Mouse (Mus musculus): Measurements from ENCODE around the gene Tst. TPM values are rescaled to one million over a fixed set of nuclear protein-coding genes. Genes with fewer than 3 reads are reported as not detected.
A peak's percentile ranks its signal among the peaks of the same experiment; 100 is the strongest.

Tst gene
- polyA plus RNA-seq, 1 experiment from 2014 or later, result 32.8 TPM

- H3K4me2 ChIP-seq (replicated peaks; ENCODE audit: low read depth, low read length), result no peak overlapping the region
- no peak overlapping the region; the same call in 1 of the 2 replicates for H3K27ac ChIP-seq (ENCODE audit: low read depth, low read length)
- 75% methylated on average over 11 of the region's 11 CpGs for WGBS
- H3K9me3 ChIP-seq (ENCODE audit: control insufficient read depth, low read length), result no peaks in the 10 kb centered on the region
- H3K36me3 ChIP-seq (ENCODE audit: control insufficient read depth, insufficient read depth, low read length), result peaks cover 25% of the 10 kb centered on the region
- no peak overlapping the region for H3K4me3 ChIP-seq (ENCODE audit: low read length)
- H3K27me3 ChIP-seq (ENCODE audit: control insufficient read depth, insufficient read depth, low read length), result no peaks in the 10 kb centered on the region
- no peak for ATAC-seq (ENCODE audit: low FRiP score, low TSS enrichment)
- H3K4me1 ChIP-seq (ENCODE audit: control insufficient read depth, insufficient read depth, low read length), result peaks cover 29% of the 10 kb centered on the region
- H3K9ac ChIP-seq (ENCODE audit: low read depth, low read length), result no peak overlapping the region
Observed at GRCm38 (mm10) chr15:78435681-78436080, 30.0 kb upstream of the Tst start.

GRCm38 (mm10) chr15:78434896-78435520 lies 29.3 kb upstream of the Tst start:
- H3K4me1 ChIP-seq (ENCODE audit: control insufficient read depth, insufficient read depth, low read length), result peaks cover 32% of the 10 kb centered on the region
- H3K27ac ChIP-seq (ENCODE audit: low read depth, low read length), result no peak overlapping the region
- 29% methylated on average over 6 of the region's 6 CpGs for WGBS
- no peak overlapping the region for H3K9ac ChIP-seq (ENCODE audit: low read depth, low read length)
- H3K36me3 ChIP-seq (ENCODE audit: control insufficient read depth, insufficient read depth, low read length), result peaks cover 27% of the 10 kb centered on the region
- no peaks in the 10 kb centered on the region for H3K9me3 ChIP-seq (ENCODE audit: control insufficient read depth, low read length)
- no peak overlapping the region for H3K4me3 ChIP-seq (ENCODE audit: low read length)
- no peak overlapping the region for H3K4me2 ChIP-seq (replicated peaks; ENCODE audit: low read depth, low read length)
- H3K27me3 ChIP-seq (ENCODE audit: control insufficient read depth, insufficient read depth, low read length), result no peaks in the 10 kb centered on the region
- 0 out of 2 replicates have a peak, but pooled peaks have one; percentile 6 for ATAC-seq (ENCODE audit: low FRiP score, low TSS enrichment)

DNA sequence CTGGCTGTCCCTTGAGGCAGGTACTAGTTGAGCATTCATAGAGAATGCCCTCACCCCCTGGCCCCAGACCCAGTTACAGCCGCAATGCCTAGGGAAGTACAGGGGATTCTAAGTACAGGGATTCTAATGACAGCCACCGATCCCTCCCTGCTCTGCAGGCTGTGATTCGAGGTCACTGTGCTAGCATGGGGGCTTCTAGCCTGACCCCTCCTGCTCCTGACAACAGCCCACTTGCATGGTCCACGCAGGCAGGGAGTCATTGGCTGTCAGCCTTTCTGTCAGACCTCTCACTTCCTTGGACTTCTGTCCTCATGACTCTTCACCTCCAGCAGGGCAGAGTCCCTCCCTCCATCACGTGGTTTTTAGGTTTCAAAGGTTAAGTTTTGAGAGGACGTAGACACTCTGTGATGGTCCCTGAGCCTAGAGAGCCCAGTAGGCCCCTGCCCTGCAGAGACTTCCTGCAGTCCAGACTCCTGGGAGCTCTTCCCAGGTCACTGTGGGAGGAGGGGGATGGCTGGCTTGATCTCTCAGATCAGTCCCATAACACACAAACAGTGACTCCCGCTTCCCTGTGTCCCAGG lies 25.9 kb upstream of the Tst start:
- whole genome bisulfite sequencing, result 73% methylated on average over 7 of the region's 7 CpGs
- Histone ChIP-seq H3K9ac (ENCODE audit: low read depth, low read length) (no peak overlapping the region), H3K27me3 (ENCODE audit: control insufficient read depth, insufficient read depth, low read length) (no peaks in the 10 kb centered on the region), H3K4me2 (replicated peaks; ENCODE audit: low read depth, low read length) (no peak overlapping the region), H3K36me3 (ENCODE audit: control insufficient read depth, insufficient read depth, low read length) (peaks cover 27% of the 10 kb centered on the region), H3K27ac (ENCODE audit: low read depth, low read length) (no peak overlapping the region), H3K4me1 (ENCODE audit: control insufficient read depth, insufficient read depth, low read length) (peaks cover 24% of the 10 kb centered on the region), H3K4me3 (ENCODE audit: low read length) (no peak overlapping the region), H3K9me3 (ENCODE audit: control insufficient read depth, low read length) (no peaks in the 10 kb centered on the region)
- ATAC-seq (ENCODE audit: low FRiP score, low TSS enrichment), result no peak

GRCm38 (mm10) chr15:78430874-78431273 lies 25.2 kb upstream of the Tst start:
- Histone ChIP-seq H3K4me1 (ENCODE audit: control insufficient read depth, insufficient read depth, low read length) (peaks cover 17% of the 10 kb centered on the region), H3K36me3 (ENCODE audit: control insufficient read depth, insufficient read depth, low read length) (peaks cover 26% of the 10 kb centered on the region), H3K9ac (ENCODE audit: low read depth, low read length) (no peak overlapping the region), H3K4me3 (ENCODE audit: low read length) (no peak overlapping the region), H3K27me3 (ENCODE audit: control insufficient read depth, insufficient read depth, low read length) (no peaks in the 10 kb centered on the region), H3K4me2 (replicated peaks; ENCODE audit: low read depth, low read length) (no peak overlapping the region), H3K9me3 (ENCODE audit: control insufficient read depth, low read length) (no peaks in the 10 kb centered on the region), H3K27ac (ENCODE audit: low read depth, low read length) (no peak overlapping the region)
- 83% methylated on average over 10 of the region's 10 CpGs for WGBS
- no peak for ATAC-seq (ENCODE audit: low FRiP score, low TSS enrichment)

DNA sequence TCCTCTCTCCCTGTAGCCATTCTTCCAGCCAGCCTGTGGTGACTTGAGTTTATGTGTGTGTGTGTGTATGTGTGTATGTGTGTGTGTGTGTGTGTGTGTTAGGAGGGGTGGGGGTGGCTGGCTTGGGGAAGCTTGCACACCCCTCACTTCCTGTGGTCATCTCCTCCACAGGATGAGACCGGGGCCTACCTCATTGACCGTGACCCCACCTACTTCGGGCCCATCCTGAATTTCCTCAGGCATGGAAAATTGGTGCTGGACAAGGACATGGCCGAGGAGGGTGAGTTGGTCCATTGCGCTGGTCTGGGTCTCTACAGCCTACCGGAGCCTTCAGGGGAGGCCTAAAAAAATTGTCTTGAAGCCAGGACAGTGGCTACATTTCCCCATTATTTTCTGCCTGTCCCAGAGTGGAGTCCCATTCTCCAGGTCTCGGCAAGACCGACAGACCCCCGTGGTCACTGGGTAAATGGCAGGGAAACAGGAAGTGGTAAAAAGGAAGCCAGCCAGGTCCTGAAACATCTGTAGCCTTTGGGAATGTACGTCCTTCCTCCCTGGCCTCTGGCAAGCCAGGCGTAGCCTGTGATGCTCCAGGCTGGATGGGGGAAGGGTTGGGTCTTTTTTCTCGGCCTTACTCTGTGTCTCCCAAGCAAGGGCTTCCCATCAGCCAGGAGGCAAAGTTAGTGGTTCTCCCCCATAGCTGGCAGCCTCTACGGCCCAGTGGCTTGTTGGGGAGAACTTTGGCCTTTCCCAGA lies 24.3 kb upstream of the Tst start:
- no peak for ATAC-seq (ENCODE audit: low FRiP score, low TSS enrichment)
- no peak overlapping the region for H3K9ac ChIP-seq (ENCODE audit: low read depth, low read length)
- peak overlapping the region; percentile 61; the same call in 1 of the 2 replicates for H3K4me3 ChIP-seq (ENCODE audit: low read length)
- H3K36me3 ChIP-seq (ENCODE audit: control insufficient read depth, insufficient read depth, low read length), result peaks cover 22% of the 10 kb centered on the region
- H3K9me3 ChIP-seq (ENCODE audit: control insufficient read depth, low read length), result no peaks in the 10 kb centered on the region
- peaks cover 9% of the 10 kb centered on the region for H3K4me1 ChIP-seq (ENCODE audit: control insufficient read depth, insufficient read depth, low read length)
- H3K27ac ChIP-seq (ENCODE audit: low read depth, low read length), result peak overlapping the region; percentile 66
- peak overlapping the region; percentile 54 for H3K4me2 ChIP-seq (replicated peaks; ENCODE audit: low read depth, low read length)
- WGBS, result 73% methylated on average over 13 of the region's 13 CpGs
- H3K27me3 ChIP-seq (ENCODE audit: control insufficient read depth, insufficient read depth, low read length), result no peaks in the 10 kb centered on the region

DNA sequence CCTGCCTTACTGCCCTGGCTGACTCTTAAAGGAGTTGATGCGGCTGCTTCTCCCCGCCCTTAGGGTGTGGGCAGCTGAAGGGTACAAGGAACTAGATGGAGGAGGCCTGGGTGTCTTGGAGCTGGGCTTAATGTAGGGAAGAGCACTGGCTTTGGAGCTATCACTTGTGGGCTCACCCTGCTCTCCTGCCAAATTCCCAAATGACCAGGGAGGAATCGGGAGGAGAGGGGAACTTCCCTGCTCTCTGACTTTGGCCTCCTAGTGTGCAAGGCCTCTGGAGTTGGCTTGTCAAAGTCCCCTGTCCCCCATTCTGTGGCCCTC lies 23.4 kb upstream of the Tst start:
- peaks cover 19% of the 10 kb centered on the region for H3K36me3 ChIP-seq (ENCODE audit: control insufficient read depth, insufficient read depth, low read length)
- 0% methylated on average over 3 of the region's 3 CpGs for WGBS
- peaks cover 7% of the 10 kb centered on the region; the same call in 1 of the 2 replicates for H3K4me1 ChIP-seq (ENCODE audit: control insufficient read depth, insufficient read depth, low read length)
- H3K9me3 ChIP-seq (ENCODE audit: control insufficient read depth, low read length), result no peaks in the 10 kb centered on the region
- H3K27ac ChIP-seq (ENCODE audit: low read depth, low read length), result peak overlapping the region; percentile 66; the same call in 1 of the 2 replicates
- ATAC-seq (ENCODE audit: low FRiP score, low TSS enrichment), result no peak
- H3K4me3 ChIP-seq (ENCODE audit: low read length), result peak overlapping the region; percentile 61
- H3K4me2 ChIP-seq (replicated peaks; ENCODE audit: low read depth, low read length), result peak overlapping the region; percentile 54
- H3K27me3 ChIP-seq (ENCODE audit: control insufficient read depth, insufficient read depth, low read length), result no peaks in the 10 kb centered on the region
- H3K9ac ChIP-seq (ENCODE audit: low read depth, low read length), result peak overlapping the region; percentile 70

DNA sequence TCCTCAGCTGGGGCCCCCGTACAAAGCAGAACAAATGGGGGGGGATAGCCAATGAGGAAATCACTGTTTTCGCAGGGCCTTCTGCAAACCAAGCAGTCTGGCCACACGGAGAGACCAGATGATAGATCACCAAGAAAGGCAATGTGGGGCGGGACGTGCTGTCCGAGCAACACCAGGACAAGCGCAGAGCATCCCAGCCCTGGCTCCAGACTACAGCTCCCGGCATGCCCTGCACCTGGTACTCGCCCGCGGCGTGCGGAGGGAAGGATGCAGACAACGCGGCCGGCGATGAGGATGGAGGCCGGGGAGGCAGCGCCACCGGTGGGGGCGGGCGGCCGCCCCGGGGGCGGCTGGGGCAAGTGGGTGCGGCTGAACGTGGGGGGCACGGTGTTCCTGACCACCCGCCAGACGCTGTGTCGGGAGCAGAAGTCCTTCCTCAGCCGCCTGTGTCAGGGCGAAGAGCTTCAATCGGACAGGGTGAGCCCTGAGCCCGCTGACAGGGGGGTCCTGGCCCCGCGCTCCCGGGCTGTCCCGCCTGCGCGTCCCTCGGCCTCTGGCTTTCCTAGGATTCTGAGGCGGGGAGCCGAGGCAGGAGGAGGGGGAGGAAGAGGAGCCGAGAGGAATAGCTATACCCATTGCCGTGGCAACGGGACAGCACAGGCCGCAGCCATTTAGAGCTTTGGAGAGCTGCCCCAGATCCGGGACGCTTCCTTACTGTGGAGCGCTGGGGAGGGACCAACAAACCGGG lies 22.9 kb upstream of the Tst start, which contains the start of gene Kctd17:
Gene Kctd17 (plus strand): TSS at position 174 of the 748 bp plus-strand sequence.
- H3K27me3 ChIP-seq (ENCODE audit: control insufficient read depth, insufficient read depth, low read length), result no peaks in the 10 kb centered on the region
- peak within 1 kb of the TSS; percentile 70 for H3K9ac ChIP-seq (ENCODE audit: low read depth, low read length)
- H3K27ac ChIP-seq (ENCODE audit: low read depth, low read length), result peak within 1 kb of the TSS; percentile 66; the same call in 1 of the 2 replicates
- H3K4me1 ChIP-seq (ENCODE audit: control insufficient read depth, insufficient read depth, low read length), result peaks cover 7% of the 10 kb centered on the region; the same call in 1 of the 2 replicates
- under 1% methylated on average over 49 of the region's 52 CpGs for WGBS
- H3K4me3 ChIP-seq (ENCODE audit: low read length), result peak within 1 kb of the TSS; percentile 61
- no peaks in the 10 kb centered on the region for H3K9me3 ChIP-seq (ENCODE audit: control insufficient read depth, low read length)
- H3K36me3 ChIP-seq (ENCODE audit: control insufficient read depth, insufficient read depth, low read length), result peaks cover 13% of the 10 kb centered on the region; the same call in 1 of the 2 replicates
- peak within 1 kb of the TSS; percentile 54 for H3K4me2 ChIP-seq (replicated peaks; ENCODE audit: low read depth, low read length)
- peak; percentile 87 for ATAC-seq (ENCODE audit: low FRiP score, low TSS enrichment)

GRCm38 (mm10) chr15:78425230-78425629 lies 19.5 kb upstream of the Tst start:
- no peaks in the 10 kb centered on the region for H3K27me3 ChIP-seq (ENCODE audit: control insufficient read depth, insufficient read depth, low read length)
- H3K4me2 ChIP-seq (replicated peaks; ENCODE audit: low read depth, low read length), result no peak overlapping the region
- peaks cover 12% of the 10 kb centered on the region; the same call in 1 of the 2 replicates for H3K4me1 ChIP-seq (ENCODE audit: control insufficient read depth, insufficient read depth, low read length)
- WGBS, result 62% methylated on average over 4 of the region's 4 CpGs
- no peak for ATAC-seq (ENCODE audit: low FRiP score, low TSS enrichment)
- H3K4me3 ChIP-seq (ENCODE audit: low read length), result no peak overlapping the region
- no peaks in the 10 kb centered on the region for H3K9me3 ChIP-seq (ENCODE audit: control insufficient read depth, low read length)
- H3K9ac ChIP-seq (ENCODE audit: low read depth, low read length), result no peak overlapping the region
- no peaks in the 10 kb centered on the region for H3K36me3 ChIP-seq (ENCODE audit: control insufficient read depth, insufficient read depth, low read length)
- no peak overlapping the region for H3K27ac ChIP-seq (ENCODE audit: low read depth, low read length)
